Mouse (Mus musculus): ENCODE data around the gene Ptn. TPM values are rescaled to one million over a fixed set of nuclear protein-coding genes. Genes with fewer than 3 reads are reported as not detected.

Ptn gene
- total RNA-seq, 4 experiments from 2014 or later = 192 to 240 (median 216) TPM

Small RNAs within 50 kb of the gene (microRNA-seq; reads per million reads assigned to microRNA genes)
- gene Gm25111 = 0 reads per million in 2 experiments

Data from layer of hippocampus, adult 8-10 months (tissue).